In genomic region chr2:94406083-94406957, GRCm38 (mm10) we compare ENCODE assay signal across 8 mouse cellular contexts. TPM values are rescaled to one million over a fixed set of nuclear protein-coding genes. Genes with fewer than 3 reads are reported as not detected.
DNase-seq lines count a peak whose midpoint lies in the region; ATAC-seq lines count a peak whose summit lies in the region.

Gene Ttc17, minus strand, starts transcription at chr2:94406689.

- H3K27me3 ChIP-seq in hindbrain, embryonic 11.5 days (ENCODE audit: control insufficient read depth, insufficient read depth, low read length) = no peaks in the 10 kb centered on the region

- H3K27ac ChIP-seq in hindbrain, embryonic 11.5 days (ENCODE audit: low read depth, low read length) = peak within 1 kb of the TSS; percentile 86

- H3K9ac ChIP-seq in hindbrain, embryonic 11.5 days (ENCODE audit: low read depth, low read length) = peak within 1 kb of the TSS; percentile 93

- ATAC-seq in hindbrain, embryonic 11.5 days (ENCODE audit: low FRiP score) = peak; percentile 96

- no peaks in the 10 kb centered on the region for H3K36me3 ChIP-seq in hindbrain, embryonic 11.5 days (ENCODE audit: control insufficient read depth, insufficient read depth, low read length)

- peak within 1 kb of the TSS; percentile 94 for H3K4me3 ChIP-seq in hindbrain, embryonic 11.5 days (ENCODE audit: low read depth, low read length)

- DNase-seq in Muller cell, postnatal 12 days (ENCODE audit: inconsistent ontology term) = peak; percentile 93
- peak; percentile 87 for DNase-seq in cerebellum, adult 9-11 months
- DNase-seq in frontal cortex, adult 2 months (ENCODE audit: extremely low spot score in 1 of 2, low spot score in 1 of 2) = peak; percentile 52 to 88
- peak; percentile 93 for DNase-seq in hindbrain, embryonic 11.5 days (ENCODE audit: low spot score)
- peak; percentile 79 to 88 for DNase-seq in layer of hippocampus, postnatal 10 days (ENCODE audit: low spot score in 2 of 2)
- DNase-seq in lung, postnatal 10 days = peak; percentile 94
- peak; percentile 86 for DNase-seq in ovary, postnatal 36 days (ENCODE audit: low spot score)
- peak; percentile 90 for DNase-seq in thymus, postnatal 25 days

- H3K4me1 ChIP-seq in hindbrain, embryonic 11.5 days (replicated peaks; ENCODE audit: control insufficient read depth, insufficient read depth, low read length) = 0 out of 2 replicates have a peak, but pooled peaks cover 2% of the 10 kb centered on the region

- WGBS in hindbrain, embryonic 11.5 days = 0% methylated on average over 70 of the region's 77 CpGs

- peak within 1 kb of the TSS; percentile 60 for H3K4me2 ChIP-seq in hindbrain, embryonic 11.5 days (replicated peaks; ENCODE audit: low read depth, low read length)

- no peaks in the 10 kb centered on the region for H3K9me3 ChIP-seq in hindbrain, embryonic 11.5 days (ENCODE audit: control insufficient read depth, low read length)

RNA-seq across cellular contexts. Expression of gene Ttc17, which starts in this region (rescaled TPM):
- 24.9 and 25.0 TPM in 2 replicates for polyA plus RNA-seq in frontal cortex, adult 2 months (2012; rRNA removed)
- 15.3 and 16.3 TPM in 2 replicates for polyA plus RNA-seq in hindbrain, embryonic 11.5 days (2014; fragmentation: Nextera tagmentation; extraction: Ambion mirVana)
- 10 to 100 TPM; 32.6 to 32.7 TPM for total RNA-seq in layer of hippocampus, postnatal 10 days (2021)

Comparison
In these comparisons a context has a peak if more than half of its experiments do, and no peak if none do; other contexts are left out.
1. Peak in every context shown above with its lines: DNase-seq, ATAC-seq, H3K4me3 ChIP-seq and H3K27ac ChIP-seq.